Mouse (Mus musculus) heart, embryonic 13.5 days (tissue): ENCODE data around the gene Tbc1d10a. TPM values are rescaled to one million over a fixed set of nuclear protein-coding genes. Genes with fewer than 3 reads are reported as not detected.

Source experiments
- ATAC-seq: fragments of 200-750 bp; cut with Nextera tagmentation; 2 replicates; pipeline ENCODE4 v1.8.0; 2017; ENCODE audit warnings: moderate TSS enrichment; ENCODE audit not compliant: insufficient number of reproducible peaks, low FRiP score, low TSS enrichment; ENCODE audit errors: extremely low read depth
- H3K27ac ChIP-seq: fragments of 300-500 bp; sonication (generic); replicated peaks from 2 replicates; pipeline ENCODE4 v1.5.1; 2015; ENCODE audit warnings: moderate library complexity, mild to moderate bottlenecking, inconsistent platforms
- H3K27me3 ChIP-seq: fragments of 300-500 bp; sonication (generic); replicated peaks from 2 replicates; pipeline ENCODE4 v1.6.1; 2015; ENCODE audit warnings: mild to moderate bottlenecking, inconsistent platforms
- H3K36me3 ChIP-seq: fragments of 300-500 bp; sonication (generic); 2 replicates; pipeline ENCODE4 v1.6.1; 2015; ENCODE audit warnings: mild to moderate bottlenecking, inconsistent platforms
- H3K4me1 ChIP-seq: fragments of 300-500 bp; sonication (generic); 2 replicates; pipeline ENCODE4 v1.6.1; 2015; ENCODE audit warnings: inconsistent platforms
- H3K4me2 ChIP-seq: fragments of 300-500 bp; sonication (generic); 2 replicates; pipeline ENCODE4 v1.6.1; 2015; ENCODE audit warnings: inconsistent platforms, mild to moderate bottlenecking, moderate library complexity
- H3K4me3 ChIP-seq: fragments of 300-500 bp; sonication (generic); 2 replicates; pipeline ENCODE4 v1.5.1; 2015; ENCODE audit warnings: moderate library complexity, mild to moderate bottlenecking, inconsistent platforms
- H3K9ac ChIP-seq: fragments of 300-500 bp; sonication (generic); 2 replicates; pipeline ENCODE4 v1.6.1; 2015; ENCODE audit warnings: inconsistent platforms, mild to moderate bottlenecking, moderate library complexity
- H3K9me3 ChIP-seq: fragments of 300-500 bp; sonication (generic); 2 replicates; pipeline ENCODE4 v1.6.1; 2016; ENCODE audit warnings: inconsistent platforms
- WGBS: fragments of 180-500 bp; shearing (Covaris S2); methylation state at CpG from one replicate; pipeline ENCODE4 v1.1.7; 2015; ENCODE audit warnings: mixed read lengths; 5-methylcytosine and 5-hydroxymethylcytosine counted together
- polyA plus RNA-seq: library from polyadenylated mRNA; unstranded; fragments of >200 nt; fragmentation: Nextera tagmentation; extraction: Ambion mirVana; gene quantifications from 2 replicates; pipeline ENCODE4 v1.2.1, GENCODE M21; 2015

The Tbc1d10a gene
- polyA plus RNA-seq, 1 experiment from 2014 or later, result 13.6 TPM

DNA sequence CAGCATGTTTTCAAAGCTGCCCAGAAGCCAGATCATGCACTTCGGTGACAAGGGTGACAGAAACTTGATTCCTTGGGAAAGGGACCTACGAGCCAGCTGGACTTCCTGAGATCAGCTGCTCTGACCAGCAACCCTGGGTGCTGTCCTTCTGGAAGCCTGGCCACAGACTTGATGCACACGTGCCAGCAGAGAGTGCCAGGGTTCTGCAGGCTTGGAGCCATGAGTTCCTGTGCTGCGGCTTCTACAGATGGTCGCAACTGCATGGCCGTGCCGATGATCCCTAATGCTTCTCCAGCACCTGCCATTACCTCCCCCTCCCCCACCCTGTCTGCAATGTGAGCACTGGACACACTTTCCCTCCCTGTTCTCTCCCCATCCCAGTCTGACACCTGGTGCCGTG is 41.9 kb downstream of the Tbc1d10a start:
- no peak overlapping the region for H3K9ac ChIP-seq
- peaks cover 14% of the 10 kb centered on the region for H3K4me1 ChIP-seq
- WGBS, result 31% methylated on average over 8 of the region's 8 CpGs
- no peak overlapping the region for H3K4me3 ChIP-seq
- H3K36me3 ChIP-seq, result no peaks in the 10 kb centered on the region
- ATAC-seq, result no peak
- no peaks in the 10 kb centered on the region for H3K9me3 ChIP-seq
- no peak overlapping the region for H3K27ac ChIP-seq
- H3K4me2 ChIP-seq, result no peak overlapping the region
- H3K27me3 ChIP-seq, result 0 out of 2 replicates have a peak, but pooled peaks cover 5% of the 10 kb centered on the region

GRCm38 (mm10) chr11:4229841-4230240 is 43.3 kb downstream of the Tbc1d10a start:
- WGBS, result 60% methylated on average over 4 of the region's 4 CpGs

GRCm38 (mm10) chr11:4231435-4231834 is 44.8 kb downstream of the Tbc1d10a start:
- 0 out of 2 replicates have a peak, but pooled peaks cover 2% of the 10 kb centered on the region for H3K27me3 ChIP-seq
- ATAC-seq, result no peak
- H3K9ac ChIP-seq, result no peak overlapping the region
- H3K9me3 ChIP-seq, result no peaks in the 10 kb centered on the region
- H3K4me1 ChIP-seq, result peaks cover 16% of the 10 kb centered on the region
- H3K27ac ChIP-seq, result no peak overlapping the region
- H3K4me3 ChIP-seq, result no peak overlapping the region
- WGBS, result 87% methylated on average over 2 of the region's 2 CpGs
- H3K4me2 ChIP-seq, result no peak overlapping the region
- no peaks in the 10 kb centered on the region for H3K36me3 ChIP-seq

More at GRCm38 (mm10) chr11:4229841-4230240, 43.3 kb downstream of the Tbc1d10a start:
- Histone ChIP-seq H3K36me3 (no peaks in the 10 kb centered on the region), H3K9me3 (no peaks in the 10 kb centered on the region), H3K4me1 (peaks cover 10% of the 10 kb centered on the region; the same call in 1 of the 2 replicates), H3K4me2 (no peak overlapping the region), H3K27me3 (0 out of 2 replicates have a peak, but pooled peaks cover 5% of the 10 kb centered on the region), H3K4me3 (no peak overlapping the region), H3K9ac (no peak overlapping the region), H3K27ac (no peak overlapping the region)
- no peak for ATAC-seq

- ATAC-seq, result no peak
- Histone ChIP-seq H3K4me2 (no peak overlapping the region), H3K27me3 (peaks cover 9% of the 10 kb centered on the region; the same call in 1 of the 2 replicates), H3K27ac (0 out of 2 replicates have a peak overlapping the region, but pooled peaks have one; percentile 39), H3K9ac (no peak overlapping the region), H3K4me1 (peaks cover 16% of the 10 kb centered on the region), H3K9me3 (no peaks in the 10 kb centered on the region), H3K36me3 (no peaks in the 10 kb centered on the region), H3K4me3 (no peak overlapping the region)
- 38% methylated on average over 12 of the region's 12 CpGs for WGBS
Observed at GRCm38 (mm10) chr11:4232644-4233043, 46.1 kb downstream of the Tbc1d10a start.

- Histone ChIP-seq H3K9me3 (no peaks in the 10 kb centered on the region), H3K4me2 (no peak overlapping the region)
- 79% methylated on average over 6 of the region's 6 CpGs for WGBS
Observed at GRCm38 (mm10) chr11:4235052-4235655, 48.6 kb downstream of the Tbc1d10a start.

GRCm38 (mm10) chr11:4235665-4236545 is 49.3 kb downstream of the Tbc1d10a start, which contains the start of gene Osm:
Osm (plus strand) TSS chr11:4236420.
- Histone ChIP-seq H3K4me1 (peaks cover 10% of the 10 kb centered on the region), H3K9ac (no peak within 1 kb of the TSS), H3K36me3 (no peaks in the 10 kb centered on the region), H3K9me3 (no peaks in the 10 kb centered on the region), H3K4me2 (no peak within 1 kb of the TSS), H3K4me3 (no peak within 1 kb of the TSS), H3K27ac (no peak within 1 kb of the TSS), H3K27me3 (peaks cover 6% of the 10 kb centered on the region; the same call in 1 of the 2 replicates)
- 61% methylated on average over 16 of the region's 16 CpGs for WGBS
- no peak for ATAC-seq

More at GRCm38 (mm10) chr11:4235052-4235655, 48.6 kb downstream of the Tbc1d10a start:
- Histone ChIP-seq H3K9ac (no peak overlapping the region), H3K27ac (no peak overlapping the region), H3K4me1 (peaks cover 10% of the 10 kb centered on the region), H3K27me3 (peaks cover 6% of the 10 kb centered on the region; the same call in 1 of the 2 replicates), H3K4me3 (no peak overlapping the region), H3K36me3 (no peaks in the 10 kb centered on the region)
- ATAC-seq, result no peak

DNA sequence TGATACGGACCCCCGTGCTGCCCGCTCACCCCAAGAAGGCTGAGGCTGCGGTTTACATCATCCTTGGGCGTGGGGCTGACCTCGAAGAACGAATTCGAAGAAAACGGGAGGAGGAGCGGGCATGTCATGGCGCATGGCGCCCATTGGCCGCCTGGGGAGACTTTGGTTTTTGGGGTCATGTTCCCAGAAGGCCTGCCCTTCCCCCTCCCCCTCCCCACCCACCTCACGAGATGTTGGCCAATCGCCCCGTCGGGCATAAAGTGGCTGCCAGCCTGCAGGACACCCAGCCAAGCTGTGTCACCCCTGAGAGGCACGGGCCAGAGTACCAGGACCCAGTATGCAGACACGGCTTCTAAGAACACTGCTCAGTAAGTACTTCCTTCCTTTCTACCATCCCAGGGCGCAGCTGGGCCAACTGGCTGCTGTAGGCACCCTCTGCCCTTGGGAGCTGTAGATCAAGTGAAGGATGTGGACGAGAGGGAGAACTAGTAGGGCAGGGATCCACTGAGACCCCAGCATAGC is 50.0 kb downstream of the Tbc1d10a start:
- peaks cover 6% of the 10 kb centered on the region; the same call in 1 of the 2 replicates for H3K27me3 ChIP-seq
- no peak overlapping the region for H3K27ac ChIP-seq
- WGBS, result 89% methylated on average over 21 of the region's 21 CpGs
- H3K9me3 ChIP-seq, result no peaks in the 10 kb centered on the region
- H3K4me3 ChIP-seq, result no peak overlapping the region
- peaks cover 10% of the 10 kb centered on the region for H3K4me1 ChIP-seq
- no peaks in the 10 kb centered on the region for H3K36me3 ChIP-seq
- H3K4me2 ChIP-seq, result no peak overlapping the region
- no peak for ATAC-seq
- no peak overlapping the region for H3K9ac ChIP-seq

GRCm38 (mm10) chr11:4237389-4237912 is 50.9 kb downstream of the Tbc1d10a start:
- ATAC-seq, result no peak
- no peak overlapping the region for H3K9ac ChIP-seq
- WGBS, result 78% methylated on average over 18 of the region's 18 CpGs
- no peak overlapping the region for H3K4me2 ChIP-seq
- H3K27me3 ChIP-seq, result peaks cover 6% of the 10 kb centered on the region; the same call in 1 of the 2 replicates
- H3K36me3 ChIP-seq, result no peaks in the 10 kb centered on the region
- H3K9me3 ChIP-seq, result no peaks in the 10 kb centered on the region
- H3K4me1 ChIP-seq, result peaks cover 8% of the 10 kb centered on the region
- no peak overlapping the region for H3K4me3 ChIP-seq
- no peak overlapping the region for H3K27ac ChIP-seq

DNA sequence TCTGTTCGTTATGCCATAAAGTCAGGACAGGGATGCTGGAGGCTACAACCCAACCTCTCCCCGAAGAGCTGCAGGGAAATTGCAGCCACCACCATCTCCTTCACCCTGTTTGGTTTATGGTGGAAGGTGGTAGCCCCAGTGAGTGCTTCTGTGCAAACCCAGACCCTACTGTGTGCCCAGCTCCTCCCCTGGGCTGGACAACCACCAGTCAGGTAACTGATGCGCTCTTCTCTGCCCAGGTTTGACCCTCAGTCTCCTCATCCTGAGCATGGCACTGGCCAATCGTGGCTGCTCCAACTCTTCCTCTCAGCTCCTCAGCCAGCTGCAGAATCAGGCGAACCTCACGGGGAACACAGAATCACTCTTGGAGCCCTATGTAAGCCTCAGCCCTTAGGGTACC is 51.6 kb downstream of the Tbc1d10a start:
- H3K27ac ChIP-seq, result no peak overlapping the region
- H3K9ac ChIP-seq, result no peak overlapping the region
- H3K9me3 ChIP-seq, result no peaks in the 10 kb centered on the region
- no peak for ATAC-seq
- H3K4me1 ChIP-seq, result peaks cover 6% of the 10 kb centered on the region
- H3K36me3 ChIP-seq, result no peaks in the 10 kb centered on the region
- H3K27me3 ChIP-seq, result peaks cover 6% of the 10 kb centered on the region; the same call in 1 of the 2 replicates
- WGBS, result 73% methylated on average over 6 of the region's 6 CpGs
- H3K4me3 ChIP-seq, result no peak overlapping the region
- H3K4me2 ChIP-seq, result no peak overlapping the region

GRCm38 (mm10) chr11:4239691-4240090 is 53.1 kb downstream of the Tbc1d10a start:
- Histone ChIP-seq H3K4me3 (no peak overlapping the region), H3K27me3 (peaks cover 6% of the 10 kb centered on the region; the same call in 1 of the 2 replicates), H3K4me2 (no peak overlapping the region), H3K36me3 (no peaks in the 10 kb centered on the region), H3K27ac (no peak overlapping the region), H3K4me1 (peaks cover 6% of the 10 kb centered on the region), H3K9me3 (no peaks in the 10 kb centered on the region), H3K9ac (no peak overlapping the region)
- 82% methylated on average over 23 of the region's 23 CpGs for WGBS
- no peak for ATAC-seq

GRCm38 (mm10) chr11:4240151-4240550 is 53.6 kb downstream of the Tbc1d10a start:
- no peak overlapping the region for H3K27ac ChIP-seq
- H3K4me2 ChIP-seq, result no peak overlapping the region
- no peak for ATAC-seq
- H3K4me1 ChIP-seq, result peaks cover 6% of the 10 kb centered on the region
- no peak overlapping the region for H3K9ac ChIP-seq
- H3K36me3 ChIP-seq, result no peaks in the 10 kb centered on the region
- WGBS, result 46% methylated on average over 7 of the region's 7 CpGs
- no peak overlapping the region for H3K4me3 ChIP-seq
- H3K27me3 ChIP-seq, result peaks cover 6% of the 10 kb centered on the region; the same call in 1 of the 2 replicates
- H3K9me3 ChIP-seq, result no peaks in the 10 kb centered on the region
